Mouse (Mus musculus): ENCODE results near the gene Tcfl5. TPM values are rescaled to one million over a fixed set of nuclear protein-coding genes. Genes with fewer than 3 reads are reported as not detected.
A peak's percentile ranks its signal among the peaks of the same experiment; 100 is the strongest.

The Tcfl5 gene
- polyA plus RNA-seq, 1 experiment from 2014 or later = 0.07 TPM

DNA sequence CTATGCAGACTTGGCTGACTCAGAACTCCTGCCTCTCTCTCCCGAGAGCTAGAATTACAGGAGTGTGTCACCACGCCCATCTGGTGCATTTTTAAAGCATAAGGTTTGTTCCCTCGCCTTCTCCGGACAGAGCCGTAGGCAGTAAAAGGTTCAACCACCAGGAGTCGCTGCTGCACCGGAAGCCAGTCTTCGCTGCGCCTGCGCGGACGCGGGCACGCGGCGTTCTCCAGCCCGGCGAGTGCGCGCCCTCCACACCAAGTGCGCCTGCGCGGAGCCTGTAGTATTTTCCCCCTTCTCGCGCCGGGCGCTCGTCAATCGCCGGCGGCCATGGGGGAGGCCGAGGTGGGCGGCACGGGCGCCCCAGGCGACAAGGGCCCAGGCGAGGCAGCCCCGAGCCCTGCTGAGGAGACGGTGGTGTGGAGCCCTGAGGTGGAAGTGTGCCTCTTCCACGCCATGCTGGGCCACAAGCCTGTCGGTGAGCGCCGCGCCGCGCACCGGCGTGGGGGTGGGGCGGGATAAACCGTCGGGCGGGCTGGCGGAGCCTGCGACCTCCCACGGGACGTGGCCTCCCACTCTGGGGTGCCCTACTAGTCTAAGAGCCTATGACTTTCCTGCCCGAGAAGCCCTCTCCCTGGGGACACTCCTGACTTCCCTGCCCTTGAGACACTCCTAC is 59.9 kb downstream of the Tcfl5 start:
- Histone ChIP-seq H3K4me3 (ENCODE audit: low read depth, low read length) (peak overlapping the region; percentile 82), H3K4me2 (ENCODE audit: low read depth, low read length) (peak overlapping the region; percentile 87), H3K36me3 (ENCODE audit: control insufficient read depth, insufficient read depth) (0 out of 2 replicates have a peak, but pooled peaks cover 3% of the 10 kb centered on the region), H3K9ac (ENCODE audit: low read depth, low read length) (peak overlapping the region; percentile 90), H3K9me3 (replicated peaks; ENCODE audit: control insufficient read depth, low read length) (no peaks in the 10 kb centered on the region), H3K4me1 (ENCODE audit: control insufficient read depth, low read depth, low read length) (peaks cover 11% of the 10 kb centered on the region), H3K27ac (ENCODE audit: low read length) (peak overlapping the region; percentile 71), H3K27me3 (ENCODE audit: control insufficient read depth, insufficient read depth, low read depth, low read length) (no peaks in the 10 kb centered on the region)
- peak; percentile 88 for ATAC-seq (ENCODE audit: low read depth)
- WGBS (ENCODE audit: insufficient replicate concordance) = under 1% methylated on average over 57 of the region's 57 CpGs

DNA sequence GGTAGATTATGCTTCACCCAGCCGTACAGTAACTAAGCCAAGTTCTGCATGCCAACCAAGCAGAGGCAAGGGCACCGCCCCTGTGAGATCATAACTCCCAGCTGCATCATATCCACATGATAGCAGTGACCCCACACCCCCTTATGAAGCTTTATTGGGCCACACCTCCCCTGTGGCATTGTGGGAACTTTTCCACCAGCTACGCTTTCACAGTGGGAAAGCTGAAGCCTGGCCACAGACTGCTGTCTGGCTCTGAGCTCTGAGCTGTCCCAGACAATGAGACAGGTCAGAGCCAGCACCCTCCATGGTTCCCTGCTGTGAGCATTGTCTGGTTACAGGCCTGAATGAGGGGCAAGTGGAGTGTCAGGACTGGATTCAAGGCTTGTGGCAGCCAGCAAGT is 61.5 kb downstream of the Tcfl5 start, which contains the start of gene Mrgbp:
Gene Mrgbp, plus strand, starts transcription at position 303 of the 400 bp plus-strand sequence.
- Histone ChIP-seq H3K36me3 (ENCODE audit: control insufficient read depth, insufficient read depth) (0 out of 2 replicates have a peak, but pooled peaks cover 3% of the 10 kb centered on the region), H3K4me1 (ENCODE audit: control insufficient read depth, low read depth, low read length) (peaks cover 11% of the 10 kb centered on the region), H3K27ac (ENCODE audit: low read length) (no peak within 1 kb of the TSS), H3K27me3 (ENCODE audit: control insufficient read depth, insufficient read depth, low read depth, low read length) (no peaks in the 10 kb centered on the region), H3K9ac (ENCODE audit: low read depth, low read length) (no peak within 1 kb of the TSS), H3K9me3 (replicated peaks; ENCODE audit: control insufficient read depth, low read length) (no peaks in the 10 kb centered on the region), H3K4me2 (ENCODE audit: low read depth, low read length) (no peak within 1 kb of the TSS), H3K4me3 (ENCODE audit: low read depth, low read length) (no peak within 1 kb of the TSS)
- WGBS (ENCODE audit: insufficient replicate concordance) = 62% methylated on average over 3 of the region's 3 CpGs
- no peak for ATAC-seq (ENCODE audit: low read depth)

DNA sequence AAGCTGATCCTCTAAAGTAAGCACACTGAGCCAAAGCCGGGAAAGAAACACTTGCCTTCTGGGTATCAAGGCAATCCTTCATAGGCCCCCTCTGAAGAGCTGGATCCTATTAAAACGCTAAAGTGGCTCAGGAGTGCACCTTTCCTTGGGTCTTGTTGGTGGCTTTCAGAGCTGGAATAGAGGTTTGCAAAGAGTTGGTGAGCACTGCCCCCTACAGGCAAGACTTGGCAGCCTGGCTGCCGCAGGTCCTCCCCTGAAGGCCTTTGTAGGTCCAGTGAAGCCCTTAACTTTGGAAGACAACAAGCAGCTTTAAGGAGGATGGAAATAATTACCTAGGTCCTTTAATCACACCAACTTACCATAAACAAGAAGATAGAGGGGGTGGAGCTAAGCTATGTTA is 63.8 kb downstream of the Tcfl5 start:
- Histone ChIP-seq H3K4me2 (ENCODE audit: low read depth, low read length) (no peak overlapping the region), H3K27ac (ENCODE audit: low read length) (no peak overlapping the region), H3K27me3 (ENCODE audit: control insufficient read depth, insufficient read depth, low read depth, low read length) (no peaks in the 10 kb centered on the region), H3K4me3 (ENCODE audit: low read depth, low read length) (no peak overlapping the region), H3K9me3 (replicated peaks; ENCODE audit: control insufficient read depth, low read length) (no peaks in the 10 kb centered on the region), H3K4me1 (ENCODE audit: control insufficient read depth, low read depth, low read length) (peaks cover 9% of the 10 kb centered on the region), H3K9ac (ENCODE audit: low read depth, low read length) (no peak overlapping the region), H3K36me3 (ENCODE audit: control insufficient read depth, insufficient read depth) (no peaks in the 10 kb centered on the region)
- no peak for ATAC-seq (ENCODE audit: low read depth)
- 5% methylated on average over 3 of the region's 3 CpGs for WGBS (ENCODE audit: insufficient replicate concordance)

DNA sequence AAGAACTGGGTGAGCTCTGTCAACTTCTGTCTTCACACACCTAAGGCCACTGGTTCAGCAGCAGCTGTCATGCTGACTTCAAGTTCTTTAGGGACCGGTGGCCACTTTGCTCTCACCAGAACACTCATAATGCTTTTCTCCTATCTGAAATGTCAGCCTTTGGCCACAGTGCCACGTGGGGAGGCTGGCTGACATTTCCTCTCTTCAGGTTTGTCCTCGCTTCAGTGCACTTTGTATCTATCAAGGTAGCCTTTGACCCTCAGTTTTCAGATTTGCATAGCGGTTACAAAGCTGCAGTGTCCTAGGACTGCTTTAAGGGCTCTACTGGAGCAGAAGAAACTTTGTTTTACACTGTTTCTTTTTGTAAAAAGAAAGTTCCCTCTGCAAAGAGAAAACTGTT is 66.0 kb downstream of the Tcfl5 start:
- 44% methylated on average over 4 of the region's 4 CpGs for WGBS (ENCODE audit: insufficient replicate concordance)
- peak; percentile 51 for ATAC-seq (ENCODE audit: low read depth)
- Histone ChIP-seq H3K27ac (ENCODE audit: low read length) (no peak overlapping the region), H3K36me3 (ENCODE audit: control insufficient read depth, insufficient read depth) (no peaks in the 10 kb centered on the region), H3K27me3 (ENCODE audit: control insufficient read depth, insufficient read depth, low read depth, low read length) (no peaks in the 10 kb centered on the region), H3K9me3 (replicated peaks; ENCODE audit: control insufficient read depth, low read length) (no peaks in the 10 kb centered on the region), H3K4me1 (ENCODE audit: control insufficient read depth, low read depth, low read length) (no peaks in the 10 kb centered on the region), H3K4me3 (ENCODE audit: low read depth, low read length) (no peak overlapping the region), H3K4me2 (ENCODE audit: low read depth, low read length) (no peak overlapping the region), H3K9ac (ENCODE audit: low read depth, low read length) (no peak overlapping the region)

Other genes with a start within 250 kb of the Tcfl5 start
- 0.84 and 0.86 TPM in 2 replicates for gene Slco4a1, start 186.5 kb downstream of the Tcfl5 start, polyA plus RNA-seq (2015; fragmentation: Nextera tagmentation; extraction: Ambion mirVana)
- 0.02 TPM in 1 of 2 replicates, not detected in the other for gene Ntsr1, start 142.7 kb downstream of the Tcfl5 start, polyA plus RNA-seq (2015; fragmentation: Nextera tagmentation; extraction: Ambion mirVana)
- gene Mrgbp, start 61.4 kb downstream of the Tcfl5 start, polyA plus RNA-seq (2015; fragmentation: Nextera tagmentation; extraction: Ambion mirVana) = 6.6 and 7.4 TPM in 2 replicates
- 21.1 and 22.5 TPM in 2 replicates for gene Ogfr, start 53.5 kb downstream of the Tcfl5 start, polyA plus RNA-seq (2015; fragmentation: Nextera tagmentation; extraction: Ambion mirVana)
- 0.78 and 1.3 TPM in 2 replicates for gene Col9a3, start 44.9 kb downstream of the Tcfl5 start, polyA plus RNA-seq (2015; fragmentation: Nextera tagmentation; extraction: Ambion mirVana)
- gene Dido1, start 67.3 kb upstream of the Tcfl5 start, polyA plus RNA-seq (2015; fragmentation: Nextera tagmentation; extraction: Ambion mirVana) = 12.6 and 12.9 TPM in 2 replicates
- 101 and 112 TPM in 2 replicates for gene Gid8, start 67.4 kb upstream of the Tcfl5 start, polyA plus RNA-seq (2015; fragmentation: Nextera tagmentation; extraction: Ambion mirVana)
- 10.4 and 10.8 TPM in 2 replicates for gene Slc17a9, start 82.6 kb upstream of the Tcfl5 start, polyA plus RNA-seq (2015; fragmentation: Nextera tagmentation; extraction: Ambion mirVana)
- gene Bhlhe23, start 134.2 kb upstream of the Tcfl5 start, polyA plus RNA-seq (2015; fragmentation: Nextera tagmentation; extraction: Ambion mirVana) = not detected in 2 replicates